Mouse (Mus musculus) stomach, embryonic 15.5 days (tissue): Measurements from ENCODE around the gene Gm11992. TPM values are rescaled to one million over a fixed set of nuclear protein-coding genes. Genes with fewer than 3 reads are reported as not detected.

Experiments used
- ATAC-seq: fragments of 200-750 bp; cut with Nextera tagmentation; 2 replicates; pipeline ENCODE4 v1.8.0; 2017; ENCODE audit warnings: low read depth, moderate number of reproducible peaks, moderate TSS enrichment; ENCODE audit not compliant: insufficient read depth, low FRiP score
- H3K27ac ChIP-seq: fragments of 300-500 bp; sonication (generic); 2 replicates; pipeline ENCODE4 v1.5.1; 2015; ENCODE audit warnings: mild to moderate bottlenecking, inconsistent platforms
- H3K27me3 ChIP-seq: fragments of 300-500 bp; sonication (generic); replicated peaks from 2 replicates; pipeline ENCODE4 v1.6.1; 2015; ENCODE audit warnings: inconsistent platforms
- H3K36me3 ChIP-seq: fragments of 300-500 bp; sonication (generic); 2 replicates; pipeline ENCODE4 v1.6.1; 2015; ENCODE audit warnings: inconsistent platforms
- H3K4me1 ChIP-seq: fragments of 300-500 bp; sonication (generic); 2 replicates; pipeline ENCODE4 v1.6.1; 2015; ENCODE audit warnings: inconsistent platforms
- H3K4me2 ChIP-seq: fragments of 300-500 bp; sonication (generic); 2 replicates; pipeline ENCODE4 v1.6.1; 2015; ENCODE audit warnings: mild to moderate bottlenecking, inconsistent platforms
- H3K4me3 ChIP-seq: fragments of 300-500 bp; sonication (generic); replicated peaks from 2 replicates; pipeline ENCODE4 v1.5.1; 2015; ENCODE audit warnings: inconsistent platforms
- H3K9ac ChIP-seq: fragments of 300-500 bp; sonication (generic); 2 replicates; pipeline ENCODE4 v1.6.1; 2015; ENCODE audit warnings: inconsistent platforms
- H3K9me3 ChIP-seq: fragments of 300-500 bp; sonication (generic); 2 replicates; pipeline ENCODE4 v1.6.1; 2016; ENCODE audit warnings: inconsistent platforms
- WGBS: fragments of 180-500 bp; shearing (Covaris S2); methylation state at CpG from one replicate; pipeline ENCODE4 v1.1.7; 2015; 5-methylcytosine and 5-hydroxymethylcytosine counted together
- polyA plus RNA-seq: library from polyadenylated mRNA; unstranded; fragments of >200 nt; fragmentation: Nextera tagmentation; extraction: Ambion mirVana; gene quantifications from 2 replicates; pipeline ENCODE4 v1.2.1, GENCODE M21; 2015

Gm11992 gene
- 0.92 and 1.2 TPM in 2 replicates for polyA plus RNA-seq

DNA sequence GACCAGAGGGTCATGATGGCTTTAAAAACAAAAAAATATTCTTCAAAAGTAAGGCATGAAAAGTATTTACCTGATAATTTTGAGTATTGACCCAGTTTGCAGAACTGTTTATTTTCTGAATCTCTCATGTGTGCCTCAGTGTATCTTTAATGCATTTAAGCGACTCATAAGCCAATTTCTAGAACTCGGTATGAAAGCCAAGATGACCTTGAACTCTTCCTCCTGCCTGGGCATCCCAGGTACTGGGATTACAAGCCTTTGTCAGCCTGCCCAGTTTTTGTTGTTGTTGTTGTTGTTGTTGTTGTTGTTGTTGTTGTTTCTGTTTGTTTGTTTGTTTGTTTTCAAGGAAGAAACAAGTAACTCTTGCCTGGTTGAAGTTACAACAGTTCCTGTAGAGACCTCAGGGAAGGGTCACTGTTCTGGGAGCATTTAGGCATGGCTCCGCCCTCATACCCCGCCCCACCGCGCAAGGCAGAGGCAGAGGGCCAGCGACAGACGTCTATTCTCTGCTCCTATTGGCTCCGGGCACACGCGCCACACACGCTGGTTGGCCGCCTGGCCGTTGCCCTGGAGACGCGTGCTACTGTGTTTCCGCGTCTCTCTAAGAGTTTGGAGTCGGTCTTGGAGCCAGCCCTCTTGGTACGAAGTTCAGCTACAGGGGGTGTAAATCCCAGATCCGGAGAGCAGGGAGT is at the start of gene Gm11992:
Gene Gm11992 (plus strand): TSS at position 584 of the 692 bp plus-strand sequence.
- peak; percentile 99 for ATAC-seq
- no peaks in the 10 kb centered on the region for H3K27me3 ChIP-seq
- no peak within 1 kb of the TSS for H3K9ac ChIP-seq
- H3K36me3 ChIP-seq = no peaks in the 10 kb centered on the region
- H3K27ac ChIP-seq = no peak within 1 kb of the TSS
- 3% methylated on average over 21 of the region's 21 CpGs for WGBS
- H3K4me3 ChIP-seq = peak within 1 kb of the TSS; percentile 50
- peak within 1 kb of the TSS; percentile 93 for H3K4me2 ChIP-seq
- peaks cover 5% of the 10 kb centered on the region; the same call in 1 of the 2 replicates for H3K4me1 ChIP-seq
- H3K9me3 ChIP-seq = no peaks in the 10 kb centered on the region

DNA sequence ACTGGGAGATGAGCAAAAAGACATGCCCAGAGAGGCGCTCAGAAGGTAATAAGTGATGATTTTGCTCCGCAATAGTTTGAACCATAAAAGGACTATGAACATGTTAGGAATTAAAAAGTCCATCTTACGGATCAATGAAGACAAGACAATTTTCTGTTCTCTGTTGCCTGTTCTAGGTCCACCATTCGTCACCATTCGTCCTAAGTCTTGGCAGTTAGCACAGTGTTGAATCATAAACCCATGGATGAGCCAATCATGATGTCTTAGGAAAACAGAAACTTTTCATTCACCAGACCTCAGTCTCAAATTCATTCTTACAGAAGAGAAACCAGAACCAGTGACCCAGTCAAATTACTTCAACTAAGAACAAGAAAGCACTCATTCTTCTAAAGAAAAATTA is 39.6 kb upstream of the Gm11992 start:
- Histone ChIP-seq H3K4me3 (no peak overlapping the region), H3K27me3 (no peaks in the 10 kb centered on the region), H3K4me1 (0 out of 2 replicates have a peak, but pooled peaks cover 2% of the 10 kb centered on the region), H3K9ac (no peak overlapping the region), H3K9me3 (no peaks in the 10 kb centered on the region), H3K36me3 (peaks cover 23% of the 10 kb centered on the region; the same call in 1 of the 2 replicates), H3K4me2 (no peak overlapping the region), H3K27ac (no peak overlapping the region)
- ATAC-seq = no peak
- whole genome bisulfite sequencing = 93% methylated on average over 5 of the region's 5 CpGs

DNA sequence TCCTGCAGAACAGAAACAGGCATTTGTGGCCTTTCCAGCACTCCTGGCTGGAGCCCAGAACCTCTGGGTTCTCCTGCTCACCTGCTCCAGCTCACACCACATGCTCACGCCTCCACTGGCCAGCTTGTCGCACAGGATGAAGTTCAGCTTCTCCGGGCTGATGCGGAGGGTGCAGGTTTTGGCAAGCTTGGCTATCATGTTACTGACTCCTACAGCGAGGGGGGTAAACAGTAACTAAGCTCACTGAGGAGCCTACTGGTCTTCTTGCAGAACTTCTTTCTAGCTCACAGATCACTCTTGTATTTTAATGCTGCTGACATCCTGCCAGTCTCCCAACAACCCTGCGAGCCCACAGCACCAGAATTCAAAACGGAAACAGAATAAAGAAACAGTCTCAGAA is 38.0 kb upstream of the Gm11992 start:
- WGBS = 0% methylated on average over 7 of the region's 7 CpGs
- ATAC-seq = peak; percentile 67

DNA sequence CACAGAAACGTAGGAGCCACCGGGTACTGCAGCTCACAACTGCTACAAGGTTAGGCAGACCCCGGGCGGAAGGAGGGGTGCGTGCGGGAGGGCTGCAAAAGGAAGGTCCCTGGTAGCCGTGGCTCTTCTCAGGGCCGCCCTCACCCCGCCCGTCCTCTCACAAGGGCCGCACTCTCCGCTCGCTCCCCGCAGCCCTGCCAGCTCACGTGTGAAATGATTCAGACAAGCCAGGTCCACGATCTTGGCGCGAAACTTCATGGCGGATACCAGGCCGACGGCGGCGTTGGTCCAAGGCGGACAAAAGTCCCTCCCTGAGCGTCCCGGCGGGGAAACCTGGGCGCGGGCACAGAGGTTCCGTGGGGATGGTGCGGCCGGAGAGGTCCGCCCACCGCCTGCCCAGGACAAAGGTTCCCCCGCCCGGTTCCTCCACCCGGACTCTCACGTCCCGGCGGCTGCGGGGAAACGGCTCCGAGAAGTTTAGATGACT is 37.5 kb upstream of the Gm11992 start, which contains the start of gene Hus1:
Gene Hus1 (minus strand): TSS at position 339 of the 487 bp plus-strand sequence.
- peak within 1 kb of the TSS; percentile 88 for H3K4me3 ChIP-seq
- under 1% methylated on average over 43 of the region's 43 CpGs for WGBS
- ATAC-seq = peak; percentile 96

More for the DNA sequence above, 38.0 kb upstream of the Gm11992 start:
- Histone ChIP-seq H3K9me3 (no peaks in the 10 kb centered on the region), H3K27ac (peak overlapping the region; percentile 95), H3K36me3 (peaks cover 9% of the 10 kb centered on the region; the same call in 1 of the 2 replicates), H3K9ac (peak overlapping the region; percentile 81), H3K4me1 (0 out of 2 replicates have a peak, but pooled peaks cover 2% of the 10 kb centered on the region), H3K27me3 (no peaks in the 10 kb centered on the region), H3K4me2 (peak overlapping the region; percentile 89), H3K4me3 (peak overlapping the region; percentile 88)

DNA sequence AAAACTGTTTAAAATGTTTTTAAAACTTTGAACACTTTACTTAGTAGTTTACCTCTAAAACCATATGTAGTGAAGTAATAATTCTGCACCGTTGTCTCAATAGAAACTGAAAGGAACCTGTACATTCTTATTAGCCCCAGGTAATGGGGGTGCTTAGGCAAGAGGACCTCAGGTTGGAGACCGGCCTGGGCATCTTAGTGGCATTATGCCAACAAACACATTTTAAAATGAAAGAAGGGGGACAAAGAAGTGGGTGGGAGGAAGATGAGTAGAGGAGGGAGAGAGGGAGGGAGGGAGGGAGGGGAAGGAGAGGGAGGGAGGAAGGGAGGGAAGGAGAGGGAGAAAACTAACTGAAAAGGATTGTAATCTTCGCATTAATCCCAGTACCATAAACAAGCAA is 37.0 kb upstream of the Gm11992 start:
- Histone ChIP-seq H3K27ac (peak overlapping the region; percentile 95; the same call in 1 of the 2 replicates), H3K4me3 (peak overlapping the region; percentile 88), H3K9ac (peak overlapping the region; percentile 81; the same call in 1 of the 2 replicates), H3K4me1 (0 out of 2 replicates have a peak, but pooled peaks cover 2% of the 10 kb centered on the region), H3K9me3 (no peaks in the 10 kb centered on the region), H3K4me2 (peak overlapping the region; percentile 89), H3K27me3 (no peaks in the 10 kb centered on the region), H3K36me3 (peaks cover 6% of the 10 kb centered on the region; the same call in 1 of the 2 replicates)
- WGBS = 2% methylated on average over 3 of the region's 3 CpGs
- peak; percentile 48; the same call in 1 of the 2 replicates for ATAC-seq

More for the DNA sequence above, 37.5 kb upstream of the Gm11992 start, which contains the start of gene Hus1:
- Histone ChIP-seq H3K27ac (peak within 1 kb of the TSS; percentile 95), H3K9ac (peak within 1 kb of the TSS; percentile 81), H3K4me1 (0 out of 2 replicates have a peak, but pooled peaks cover 2% of the 10 kb centered on the region), H3K36me3 (peaks cover 6% of the 10 kb centered on the region; the same call in 1 of the 2 replicates), H3K9me3 (no peaks in the 10 kb centered on the region), H3K27me3 (no peaks in the 10 kb centered on the region), H3K4me2 (peak within 1 kb of the TSS; percentile 89)

DNA sequence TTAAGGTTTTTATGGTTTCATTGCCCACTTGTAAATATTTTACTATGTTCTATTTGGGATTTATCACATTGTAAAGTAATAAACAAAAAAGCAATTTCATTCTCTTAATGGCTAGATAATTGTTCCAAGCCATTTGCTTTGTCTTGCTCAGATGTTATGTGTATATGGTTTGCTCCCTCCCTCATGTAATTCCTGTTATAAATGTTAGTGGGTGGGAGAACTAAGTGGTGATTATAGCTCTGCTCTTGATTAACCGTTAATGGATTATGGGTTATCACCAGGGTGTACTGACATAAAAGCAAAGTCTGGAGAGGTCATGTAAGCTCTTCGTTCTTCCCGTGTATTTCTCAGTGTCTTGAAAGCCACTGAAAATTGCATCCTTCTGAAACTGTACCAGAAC is 33.7 kb upstream of the Gm11992 start:
- ATAC-seq = no peak
- WGBS = 78% methylated on average over 3 of the region's 3 CpGs

DNA sequence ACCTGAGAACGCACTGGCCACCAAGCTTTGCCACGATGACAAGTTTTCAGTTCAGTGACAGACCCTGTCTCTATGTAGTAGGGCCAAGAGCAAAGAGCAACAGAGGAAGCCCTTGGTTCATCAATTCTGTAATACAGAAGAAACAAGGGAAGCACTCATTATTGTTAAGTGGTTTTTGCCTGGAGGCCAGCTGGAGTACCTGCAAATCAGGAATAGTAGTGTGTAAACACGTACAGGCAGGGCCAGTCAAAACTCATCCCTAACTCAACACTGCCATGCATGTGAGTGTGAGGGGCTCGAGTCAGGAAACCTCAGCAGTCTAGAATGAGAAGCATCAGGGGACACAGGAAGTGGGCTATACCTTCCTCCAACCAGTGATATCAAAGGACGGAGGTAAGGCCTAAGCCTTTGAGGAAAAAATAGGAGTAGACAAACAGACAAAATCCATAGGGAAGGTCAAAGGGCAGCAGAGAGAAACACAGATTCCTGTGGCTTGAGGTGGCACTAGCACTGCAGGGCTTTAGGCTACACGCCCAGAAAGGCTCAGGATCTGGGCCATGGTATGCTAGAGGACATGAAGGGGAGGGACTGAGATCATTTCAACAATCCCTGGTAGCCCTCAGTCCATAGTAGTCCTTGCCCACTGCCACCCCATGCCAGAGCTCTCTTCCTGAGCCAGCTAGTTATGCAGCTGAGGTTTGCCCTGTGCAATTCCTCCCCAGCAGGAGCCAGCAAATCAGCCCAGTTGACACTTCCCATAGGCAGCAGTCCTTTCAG is 29.7 kb upstream of the Gm11992 start:
- H3K36me3 ChIP-seq = no peaks in the 10 kb centered on the region
- no peak overlapping the region for H3K4me2 ChIP-seq
- 70% methylated on average over 6 of the region's 6 CpGs for WGBS
- no peak for ATAC-seq
- H3K9ac ChIP-seq = no peak overlapping the region
- no peak overlapping the region for H3K27ac ChIP-seq
- no peak overlapping the region for H3K4me3 ChIP-seq
- no peaks in the 10 kb centered on the region for H3K9me3 ChIP-seq
- no peaks in the 10 kb centered on the region for H3K4me1 ChIP-seq
- no peaks in the 10 kb centered on the region for H3K27me3 ChIP-seq

More for the DNA sequence above, 33.7 kb upstream of the Gm11992 start:
- Histone ChIP-seq H3K4me3 (no peak overlapping the region), H3K4me2 (no peak overlapping the region), H3K4me1 (no peaks in the 10 kb centered on the region), H3K9ac (no peak overlapping the region), H3K27me3 (no peaks in the 10 kb centered on the region), H3K36me3 (no peaks in the 10 kb centered on the region), H3K27ac (no peak overlapping the region), H3K9me3 (no peaks in the 10 kb centered on the region)

DNA sequence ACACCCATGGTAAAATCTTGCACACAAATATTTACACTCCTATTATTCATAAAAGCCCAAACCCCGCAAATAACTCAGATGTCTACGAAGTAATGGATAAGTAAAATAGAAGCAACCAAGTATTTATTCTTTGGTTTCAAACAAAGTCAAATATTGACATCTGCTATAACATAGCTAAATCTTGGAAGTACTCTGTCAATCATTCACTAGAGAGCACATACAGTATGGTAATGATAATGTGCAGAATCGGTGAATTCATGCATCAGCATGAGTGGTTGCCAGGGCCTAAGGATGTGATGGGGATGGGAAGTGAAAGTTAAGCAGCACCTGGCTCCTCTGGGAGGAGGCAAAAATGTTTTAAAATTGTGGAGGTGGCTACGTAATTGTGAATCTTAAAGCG is 28.2 kb upstream of the Gm11992 start:
- Histone ChIP-seq H3K4me2 (no peak overlapping the region), H3K27ac (no peak overlapping the region), H3K9ac (no peak overlapping the region), H3K27me3 (no peaks in the 10 kb centered on the region), H3K4me3 (no peak overlapping the region), H3K9me3 (no peaks in the 10 kb centered on the region), H3K36me3 (no peaks in the 10 kb centered on the region), H3K4me1 (no peaks in the 10 kb centered on the region)
- WGBS = 69% methylated on average over 5 of the region's 5 CpGs
- ATAC-seq = peak; percentile 65

DNA sequence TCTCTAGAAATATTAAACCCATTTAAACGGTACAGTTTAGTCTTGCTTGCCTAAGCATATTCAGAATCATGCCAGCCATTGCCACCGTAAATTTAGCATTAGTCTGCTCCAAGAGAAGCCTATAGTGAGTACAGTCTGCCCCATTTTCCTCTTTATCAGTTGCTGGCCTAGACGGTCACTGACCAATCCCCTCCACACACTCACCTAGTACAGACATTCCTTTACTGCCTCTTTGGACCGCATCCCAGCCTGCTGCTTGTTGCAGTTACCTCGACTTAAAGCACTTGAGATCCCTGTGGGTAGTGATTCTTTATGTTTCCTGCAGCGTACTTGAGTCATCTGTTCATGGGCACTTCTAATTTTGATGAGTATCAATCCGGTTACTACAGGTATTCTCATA is 23.6 kb upstream of the Gm11992 start:
- 77% methylated on average over 7 of the region's 7 CpGs for WGBS
- H3K27ac ChIP-seq = no peak overlapping the region

DNA sequence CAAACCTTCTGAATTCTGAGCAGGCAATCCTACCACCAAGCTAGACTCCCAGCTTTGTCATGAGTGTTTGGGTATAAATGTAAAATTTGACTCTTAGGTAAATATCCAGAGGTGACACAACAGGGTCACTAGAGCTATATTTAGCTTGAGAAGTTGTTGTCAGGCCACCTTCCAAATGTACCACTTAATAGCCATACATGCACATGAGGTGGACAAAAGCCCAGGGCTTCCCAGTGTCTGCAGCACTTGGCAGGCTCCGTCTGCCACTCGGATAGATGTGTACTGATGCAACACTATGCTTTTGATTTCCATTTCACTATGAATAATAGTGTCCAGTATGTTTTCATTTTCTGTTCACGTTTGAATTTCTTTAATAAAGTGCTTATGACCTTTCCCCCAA is 23.2 kb upstream of the Gm11992 start:
- Histone ChIP-seq H3K4me2 (no peak overlapping the region), H3K9ac (no peak overlapping the region), H3K36me3 (no peaks in the 10 kb centered on the region), H3K27me3 (no peaks in the 10 kb centered on the region), H3K9me3 (no peaks in the 10 kb centered on the region), H3K4me3 (no peak overlapping the region), H3K27ac (no peak overlapping the region), H3K4me1 (no peaks in the 10 kb centered on the region)
- WGBS = 76% methylated on average over 3 of the region's 3 CpGs
- ATAC-seq = no peak

More for the DNA sequence above, 23.6 kb upstream of the Gm11992 start:
- H3K4me3 ChIP-seq = no peak overlapping the region
- ATAC-seq = no peak
- no peaks in the 10 kb centered on the region for H3K9me3 ChIP-seq
- H3K27me3 ChIP-seq = no peaks in the 10 kb centered on the region
- no peak overlapping the region for H3K9ac ChIP-seq
- no peaks in the 10 kb centered on the region for H3K4me1 ChIP-seq
- H3K4me2 ChIP-seq = no peak overlapping the region
- no peaks in the 10 kb centered on the region for H3K36me3 ChIP-seq

DNA sequence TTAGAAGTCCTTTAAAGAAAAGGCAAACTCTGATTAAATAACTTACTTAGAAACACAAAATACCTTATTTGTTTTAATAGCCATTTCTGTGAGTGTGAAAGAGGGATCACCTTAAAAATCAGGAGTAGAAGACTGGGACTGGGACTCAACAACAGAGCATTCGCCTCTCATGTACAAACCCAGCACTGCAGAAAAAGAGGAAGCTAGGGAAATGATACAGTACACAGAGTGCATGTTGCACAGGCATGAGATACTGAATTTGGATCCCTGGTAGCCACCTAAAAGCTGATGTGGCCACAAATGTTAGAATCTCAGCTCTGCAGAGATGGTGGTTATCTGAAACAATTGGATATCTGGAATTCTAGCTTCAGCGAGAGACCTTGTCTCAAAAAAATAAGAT is 16.9 kb upstream of the Gm11992 start:
- Histone ChIP-seq H3K9me3 (no peaks in the 10 kb centered on the region), H3K4me1 (no peaks in the 10 kb centered on the region), H3K27me3 (no peaks in the 10 kb centered on the region), H3K36me3 (no peaks in the 10 kb centered on the region), H3K27ac (no peak overlapping the region), H3K4me2 (no peak overlapping the region), H3K9ac (no peak overlapping the region), H3K4me3 (no peak overlapping the region)
- WGBS = 91% methylated on average over 2 of the region's 2 CpGs
- no peak for ATAC-seq
